Mouse (Mus musculus) ES-E14 (cell line): Measurements from ENCODE around the gene Snap23. TPM values are rescaled to one million over a fixed set of nuclear protein-coding genes. Genes with fewer than 3 reads are reported as not detected.
"Not testable (repeated sequence)": the region's sequence is repeated elsewhere in the genome, so short reads cannot be mapped to it uniquely, and the experiment has no call there.

Experiments used
- DNase-seq: peaks from one replicate; pipeline ENCODE4 v3.0.0-alpha.2; 2013; ENCODE audit warnings: low read depth, low spot score
- H3K27ac ChIP-seq: 2 replicates; pipeline ENCODE4 v1.5.1; 2012; ENCODE audit warnings: low read depth, mild to moderate bottlenecking, low read length, moderate library complexity, mixed read lengths; ENCODE audit not compliant: poor library complexity, insufficient read depth, severe bottlenecking
- H3K36me3 ChIP-seq: 2 replicates; pipeline ENCODE4 v1.6.1; 2012; ENCODE audit warnings: mild to moderate bottlenecking, low read length, moderate library complexity, mixed read lengths; ENCODE audit not compliant: control insufficient read depth, poor library complexity, insufficient read depth, severe bottlenecking
- H3K4me1 ChIP-seq, 2 experiments: fragments of 150-350 bp in 1 of 2; sonication (generic) in 1 of 2; 2 replicates each; pipeline ENCODE4 v1.6.1; 2012; ENCODE audit warnings: low read length in 2 of 2, mild to moderate bottlenecking in 1 of 2, mixed read lengths in 1 of 2; ENCODE audit not compliant: control insufficient read depth in 2 of 2, insufficient read depth in 2 of 2, poor library complexity in 1 of 2
- H3K4me3 ChIP-seq, 2 experiments: fragments of 150-350 bp in 1 of 2; sonication (generic) in 1 of 2; 2 replicates each; pipeline ENCODE4 v1.5.1; 2012; ENCODE audit warnings: low read length in 2 of 2, low read depth in 1 of 2, mild to moderate bottlenecking in 1 of 2, mixed read lengths in 1 of 2; ENCODE audit not compliant: insufficient read depth in 1 of 2, poor library complexity in 1 of 2, severe bottlenecking in 1 of 2
- H3K9ac ChIP-seq: 2 replicates; pipeline ENCODE4 v1.6.1; 2012; ENCODE audit warnings: low read depth, mild to moderate bottlenecking, low read length, mixed read lengths; ENCODE audit not compliant: poor library complexity, insufficient read depth, severe bottlenecking
- H3K9me3 ChIP-seq: fragments of 150-350 bp; sonication (generic); 2 replicates; pipeline ENCODE4 v1.6.1; 2012; ENCODE audit warnings: low read depth, mild to moderate bottlenecking, low read length; ENCODE audit not compliant: control insufficient read depth, insufficient read depth
- CHD2 ChIP-seq: IDR thresholded peaks from 2 replicates; pipeline ENCODE4 v1.6.1; 2014; ENCODE audit warnings: mild to moderate bottlenecking, low read depth, low read length, inconsistent platforms
- HCFC1 ChIP-seq: IDR thresholded peaks from 2 replicates; pipeline ENCODE4 v1.6.1; 2012; ENCODE audit warnings: low read length, inconsistent platforms, borderline replicate concordance; ENCODE audit not compliant: insufficient read depth
- MAFK ChIP-seq: IDR thresholded peaks from 2 replicates; pipeline ENCODE4 v1.6.1; 2014; ENCODE audit warnings: mild to moderate bottlenecking, low read depth, low read length, inconsistent platforms; ENCODE audit not compliant: insufficient read depth
- ZC3H11A ChIP-seq: IDR thresholded peaks from 2 replicates; pipeline ENCODE4 v1.6.1; 2012; ENCODE audit warnings: low read depth, mild to moderate bottlenecking, inconsistent platforms, low read length, borderline replicate concordance
- ZNF384 ChIP-seq: IDR thresholded peaks from 2 replicates; pipeline ENCODE4 v1.6.1; 2012; ENCODE audit warnings: low read depth, low read length, inconsistent platforms
- in situ Hi-C, 2 experiments: fragments of 600-800 bp; cut with MboI; formaldehyde crosslinking; loops; one replicate each; pipeline ENCODE4 v1.15.1; 2025; ENCODE audit warnings: low sequenced_read_pairs in 2 of 2, inconsistent platforms in 1 of 2; ENCODE audit not compliant: unreplicated experiment in 2 of 2
- total RNA-seq: library from RNA; depleted of rRNA; stranded (reverse); fragments of 300-350 nt; gene quantifications from 2 replicates; pipeline ENCODE4 v1.2.3, GENCODE M21; 2012

Snap23 gene
- total RNA-seq, 1 experiment, result 40.0 TPM

GRCm38 (mm10) chr2:120565363-120565762, 2.1 kb upstream of the Snap23 start:
- H3K9me3 ChIP-seq, result no peaks in the 10 kb centered on the region
- H3K27ac ChIP-seq, result no peak overlapping the region
- no peaks in the 10 kb centered on the region for H3K36me3 ChIP-seq
- in situ Hi-C loops, result no loop called here
- no peak overlapping the region for H3K4me3 ChIP-seq
- H3K4me1 ChIP-seq, result peaks cover 0 to 4% of the 10 kb centered on the region in 2 experiments; a peak in 1 of 4 replicates
- no peak for DNase-seq
- H3K9ac ChIP-seq, result no peak overlapping the region
- TF ChIP-seq ZC3H11A (no peak), HCFC1 (no peak), MAFK (no peak), CHD2 (no peak), ZNF384 (no peak)

GRCm38 (mm10) chr2:120567798-120568320, 388 bp downstream of the Snap23 start:
- Histone ChIP-seq H3K36me3 (no peaks in the 10 kb centered on the region), H3K27ac (no peak overlapping the region), H3K4me1 (peaks cover 2 to 3% of the 10 kb centered on the region in 2 experiments; a peak in 1 of 4 replicates), H3K9ac (peak overlapping the region; percentile 91), H3K9me3 (no peaks in the 10 kb centered on the region), H3K4me3 (peak overlapping the region; percentile 75 to 89)
- in situ Hi-C loops, result no loop called here
- no peak for TF ChIP-seq CHD2
- no peak for TF ChIP-seq ZNF384
- TF ChIP-seq HCFC1, result no peak
- no peak for TF ChIP-seq ZC3H11A
- TF ChIP-seq MAFK, result no peak
- DNase-seq, result no peak

GRCm38 (mm10) chr2:120571081-120571480, 3.6 kb downstream of the Snap23 start:
- H3K4me1 ChIP-seq, result peaks cover 2 to 3% of the 10 kb centered on the region in 2 experiments; a peak in 1 of 4 replicates
- no peak overlapping the region for H3K9ac ChIP-seq
- no peaks in the 10 kb centered on the region for H3K36me3 ChIP-seq
- no peak for TF ChIP-seq HCFC1
- TF ChIP-seq ZNF384, result no peak
- TF ChIP-seq MAFK, result no peak
- no peak for TF ChIP-seq CHD2
- no peak for TF ChIP-seq ZC3H11A
- no peak overlapping the region for H3K4me3 ChIP-seq
- in situ Hi-C loops, result no loop called here
- no peak overlapping the region for H3K27ac ChIP-seq
- no peaks in the 10 kb centered on the region for H3K9me3 ChIP-seq
- no peak for DNase-seq

- DNase-seq, H3K9ac ChIP-seq, H3K27ac ChIP-seq, H3K9me3 ChIP-seq, in situ Hi-C loops, H3K36me3 ChIP-seq, H3K4me3 ChIP-seq, H3K4me1 ChIP-seq: not testable (repeated sequence)
Measured at GRCm38 (mm10) chr2:120572161-120572560, 4.7 kb downstream of the Snap23 start.

GRCm38 (mm10) chr2:120575121-120575520, 7.7 kb downstream of the Snap23 start:
- in situ Hi-C loops, result no loop called here
- no peaks in the 10 kb centered on the region for H3K36me3 ChIP-seq
- H3K9ac ChIP-seq, result no peak overlapping the region
- no peak for DNase-seq
- no peak overlapping the region for H3K27ac ChIP-seq
- no peak overlapping the region for H3K4me3 ChIP-seq
- no peaks in the 10 kb centered on the region for H3K9me3 ChIP-seq
- H3K4me1 ChIP-seq, result peaks cover 4 to 5% of the 10 kb centered on the region in 2 experiments; a peak in 2 of 4 replicates
- TF ChIP-seq ZC3H11A (no peak), MAFK (no peak), CHD2 (no peak), HCFC1 (no peak), ZNF384 (no peak)
